Mouse (Mus musculus) bone marrow, adult 2 months (tissue): ENCODE measurements at regions not wholly inside any gene's neighbourhood (a gene's known extent, or its start where the extent isn't known, plus 50 kb on each side); places are given as distances from the start of the nearest gene placed in this dataset.

ENCODE experiments used
- H3K27ac ChIP-seq: fragments of 200-500 bp; 2 replicates; pipeline ENCODE4 v1.5.1; 2012; ENCODE audit warnings: low read depth, mild to moderate bottlenecking, control low read depth, inconsistent platforms, low read length; ENCODE audit not compliant: control insufficient read depth, poor library complexity, insufficient read depth
- H3K4me1 ChIP-seq: fragments of 200-500 bp; 2 replicates; pipeline ENCODE4 v1.6.1; 2011; ENCODE audit warnings: low read length; ENCODE audit not compliant: control insufficient read depth, insufficient read depth
- H3K4me3 ChIP-seq: fragments of 200-500 bp; replicated peaks from 2 replicates; pipeline ENCODE3; 2011; ENCODE audit warnings: mild to moderate bottlenecking, low read depth, low read length, control low read depth; ENCODE audit not compliant: control insufficient read depth
- CTCF ChIP-seq: fragments of 200-500 bp; IDR thresholded peaks from 2 replicates; pipeline ENCODE4 v1.5.1; 2011; ENCODE audit warnings: low read length, control low read depth; ENCODE audit not compliant: control insufficient read depth, insufficient read depth
- POLR2A ChIP-seq: fragments of 200-500 bp; IDR thresholded peaks from 2 replicates; pipeline ENCODE4 v1.6.1; 2011; ENCODE audit warnings: low read depth, mild to moderate bottlenecking, control low read depth, low read length, borderline replicate concordance; ENCODE audit not compliant: control insufficient read depth
- WGBS: fragments of 180-500 bp; shearing (Covaris S2); methylation state at CpG from one replicate; pipeline ENCODE4 v1.1.7; 2018; 5-methylcytosine and 5-hydroxymethylcytosine counted together

- TF ChIP-seq CTCF (no peak), POLR2A (no peak)
- Histone ChIP-seq H3K4me3 (no peak overlapping the region), H3K4me1 (no peaks in the 10 kb centered on the region), H3K27ac (no peak overlapping the region)
- 62% methylated on average over 3 of the region's 3 CpGs for WGBS
Measured at GRCm38 (mm10) chr15:67611896-67612295, 1111.2 kb upstream of the Lrrc6 start.

DNA sequence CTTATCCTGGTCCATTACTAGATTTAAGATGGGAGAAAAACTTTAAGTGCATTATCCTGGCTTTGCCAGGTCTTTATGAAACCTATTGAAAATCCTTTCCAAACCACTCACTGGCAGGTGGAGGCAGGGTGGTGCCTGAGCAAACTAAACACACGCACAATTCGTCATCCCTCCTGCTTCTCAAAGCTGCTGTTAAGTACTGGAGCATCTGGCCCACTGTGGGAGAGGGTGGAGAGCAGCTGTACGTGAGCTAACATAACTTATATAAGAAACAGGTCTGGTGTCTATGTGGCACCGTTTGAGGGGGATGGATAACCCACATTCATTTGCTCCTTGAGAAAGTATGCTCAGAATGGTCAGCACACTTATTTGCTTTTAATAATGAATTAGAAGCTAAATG, 1097.7 kb upstream of the Lrrc6 start:
- WGBS = 78% methylated on average over 4 of the region's 4 CpGs
- TF ChIP-seq CTCF (no peak), POLR2A (no peak)
- Histone ChIP-seq H3K27ac (no peak overlapping the region), H3K4me1 (no peaks in the 10 kb centered on the region), H3K4me3 (no peak overlapping the region)

DNA sequence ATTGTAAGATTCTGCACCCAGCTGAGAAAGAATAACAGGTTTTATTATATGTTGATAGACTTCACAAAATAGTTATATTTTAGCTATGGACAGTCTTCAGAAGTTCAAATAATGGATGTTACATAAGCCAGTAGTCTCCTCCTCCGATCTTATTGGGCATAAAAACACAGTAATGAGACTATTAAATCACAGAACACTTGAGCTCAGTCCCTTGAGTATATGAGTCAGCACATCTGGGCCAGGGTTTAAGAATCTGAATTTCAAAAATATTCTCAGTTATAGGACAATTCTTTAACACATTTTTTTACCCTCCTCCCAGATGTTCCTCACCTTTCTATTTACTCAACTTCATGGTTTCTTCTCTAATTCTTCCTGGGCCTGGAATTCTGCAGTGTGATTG, 1075.9 kb upstream of the Lrrc6 start:
- no peaks in the 10 kb centered on the region for H3K4me1 ChIP-seq
- WGBS = 73% methylated on average over 1 of the region's 1 CpGs
- no peak overlapping the region for H3K27ac ChIP-seq
- TF ChIP-seq CTCF = no peak
- no peak for TF ChIP-seq POLR2A
- H3K4me3 ChIP-seq = no peak overlapping the region

DNA sequence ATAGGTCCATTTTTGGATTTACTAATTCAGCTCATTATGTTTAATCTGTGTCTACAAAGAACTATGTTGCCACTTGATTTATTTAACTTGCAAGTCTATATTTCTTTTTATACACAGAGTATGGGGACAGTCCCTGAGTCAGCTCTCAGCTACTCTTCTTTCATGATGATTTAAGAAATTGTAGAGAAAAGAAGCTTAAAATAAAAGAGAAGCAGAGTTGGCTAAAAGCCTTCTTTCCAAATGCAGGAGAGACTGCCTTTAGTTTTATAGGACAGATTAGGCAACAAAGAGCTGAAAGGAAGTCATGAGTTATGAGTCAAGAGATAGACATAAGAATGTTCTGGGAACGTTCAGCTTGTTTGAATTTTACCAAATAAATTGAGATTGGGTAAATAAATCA, 1070.9 kb upstream of the Lrrc6 start:
- H3K27ac ChIP-seq = no peak overlapping the region
- H3K4me1 ChIP-seq = no peaks in the 10 kb centered on the region
- 47% methylated on average over 1 of the region's 1 CpGs for WGBS
- TF ChIP-seq POLR2A (no peak), CTCF (no peak)
- H3K4me3 ChIP-seq = no peak overlapping the region

DNA sequence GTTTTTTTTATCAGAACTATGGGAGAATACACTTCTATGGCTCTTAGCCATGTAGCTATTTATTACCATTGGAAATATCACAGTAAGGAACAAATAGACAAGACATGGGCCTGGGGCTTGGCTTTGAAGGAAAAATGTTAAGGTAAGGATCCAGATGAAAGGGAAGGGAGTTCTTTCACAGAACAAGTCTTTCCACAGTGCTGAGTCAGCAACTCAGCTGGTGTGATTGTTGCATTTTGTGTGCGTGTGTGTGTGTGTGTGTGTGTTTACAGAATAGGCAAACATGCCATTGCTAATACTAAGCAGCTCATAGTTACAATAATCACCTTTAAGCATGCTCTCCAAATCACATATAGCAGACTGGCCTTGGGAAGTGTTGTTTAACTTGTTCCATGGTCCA, 1056.6 kb upstream of the Lrrc6 start:
- WGBS = 85% methylated on average over 1 of the region's 1 CpGs
- H3K4me3 ChIP-seq = no peak overlapping the region
- no peak overlapping the region for H3K27ac ChIP-seq
- no peak for TF ChIP-seq POLR2A
- no peak for TF ChIP-seq CTCF
- H3K4me1 ChIP-seq = no peaks in the 10 kb centered on the region

- Histone ChIP-seq H3K4me3 (no peak overlapping the region), H3K27ac (no peak overlapping the region), H3K4me1 (no peaks in the 10 kb centered on the region)
- TF ChIP-seq POLR2A = no peak
- TF ChIP-seq CTCF = no peak
- WGBS = 39% methylated on average over 2 of the region's 2 CpGs
Measured at GRCm38 (mm10) chr15:67551911-67552310, 1051.2 kb upstream of the Lrrc6 start.

- WGBS = 92% methylated on average over 1 of the region's 1 CpGs
- no peak overlapping the region for H3K27ac ChIP-seq
- no peaks in the 10 kb centered on the region for H3K4me1 ChIP-seq
- no peak for TF ChIP-seq CTCF
- TF ChIP-seq POLR2A = no peak
- no peak overlapping the region for H3K4me3 ChIP-seq
Measured at GRCm38 (mm10) chr15:67546896-67547400, 1046.2 kb upstream of the Lrrc6 start.

- no peaks in the 10 kb centered on the region for H3K4me1 ChIP-seq
- 63% methylated on average over 6 of the region's 6 CpGs for WGBS
- no peak overlapping the region for H3K27ac ChIP-seq
- H3K4me3 ChIP-seq = no peak overlapping the region
- TF ChIP-seq POLR2A (no peak), CTCF (no peak)
Measured at GRCm38 (mm10) chr15:67545745-67546144, 1045.0 kb upstream of the Lrrc6 start.

DNA sequence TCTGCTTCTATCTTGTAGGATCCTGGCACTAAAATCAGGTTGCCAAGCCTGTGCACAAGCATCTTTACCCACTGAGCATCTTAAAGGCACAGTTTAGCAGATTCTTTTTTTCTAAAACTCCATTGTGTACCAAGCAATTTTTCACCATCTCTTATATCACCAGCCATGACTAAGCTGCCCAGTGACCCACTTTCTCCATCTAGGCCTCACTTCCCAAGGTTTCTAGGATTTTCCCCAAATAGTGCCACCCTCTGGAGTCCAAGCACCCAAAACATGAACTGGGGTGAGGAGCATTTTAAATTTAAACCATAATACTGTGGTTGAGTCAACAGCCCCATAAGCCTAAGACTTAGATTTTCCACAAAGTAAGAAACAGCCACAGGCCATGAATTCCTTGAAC, 1013.0 kb upstream of the Lrrc6 start:
- Histone ChIP-seq H3K4me1 (no peaks in the 10 kb centered on the region), H3K27ac (no peak overlapping the region)
- TF ChIP-seq POLR2A = no peak
- TF ChIP-seq CTCF = no peak

More for the DNA sequence above, 1013.0 kb upstream of the Lrrc6 start:
- H3K4me3 ChIP-seq = no peak overlapping the region
